Mouse (Mus musculus) intestine, embryonic 15.5 days (tissue): ENCODE measurements around the gene 9030612E09Rik. TPM values are rescaled to one million over a fixed set of nuclear protein-coding genes. Genes with fewer than 3 reads are reported as not detected.

Experiments
- ATAC-seq: fragments of 200-750 bp; cut with Nextera tagmentation; 2 replicates; pipeline ENCODE4 v1.8.0; 2017; ENCODE audit warnings: moderate TSS enrichment, moderate library complexity
- H3K27ac ChIP-seq: fragments of 300-500 bp; sonication (generic); 2 replicates; pipeline ENCODE4 v1.5.1; 2015; ENCODE audit warnings: mild to moderate bottlenecking, inconsistent platforms
- H3K27me3 ChIP-seq: fragments of 300-500 bp; sonication (generic); replicated peaks from 2 replicates; pipeline ENCODE4 v1.6.1; 2015; ENCODE audit warnings: inconsistent platforms
- H3K36me3 ChIP-seq: fragments of 300-500 bp; sonication (generic); 2 replicates; pipeline ENCODE4 v1.6.1; 2015; ENCODE audit warnings: inconsistent platforms
- H3K4me1 ChIP-seq: fragments of 300-500 bp; sonication (generic); replicated peaks from 2 replicates; pipeline ENCODE4 v1.6.1; 2015; ENCODE audit warnings: inconsistent platforms
- H3K4me2 ChIP-seq: fragments of 300-500 bp; sonication (generic); replicated peaks from 2 replicates; pipeline ENCODE4 v1.6.1; 2015; ENCODE audit warnings: mild to moderate bottlenecking, inconsistent platforms
- H3K4me3 ChIP-seq: fragments of 300-500 bp; sonication (generic); replicated peaks from 2 replicates; pipeline ENCODE4 v1.5.1; 2015; ENCODE audit warnings: inconsistent platforms
- H3K9ac ChIP-seq: fragments of 300-500 bp; sonication (generic); 2 replicates; pipeline ENCODE4 v1.6.1; 2015; ENCODE audit warnings: inconsistent platforms
- H3K9me3 ChIP-seq: fragments of 300-500 bp; sonication (generic); 2 replicates; pipeline ENCODE4 v1.6.1; 2016; ENCODE audit warnings: inconsistent platforms
- WGBS: fragments of 180-500 bp; shearing (Covaris S2); methylation state at CpG from one replicate; pipeline ENCODE4 v1.1.7; 2015; 5-methylcytosine and 5-hydroxymethylcytosine counted together
- polyA plus RNA-seq: library from polyadenylated mRNA; unstranded; fragments of >200 nt; fragmentation: Nextera tagmentation; extraction: Ambion mirVana; gene quantifications from 2 replicates; pipeline ENCODE4 v1.2.1, GENCODE M21; 2015

The 9030612E09Rik gene
- polyA plus RNA-seq, result 0.29 and 0.48 TPM in 2 replicates

- Histone ChIP-seq H3K27ac (peak within 1 kb of the TSS; percentile 65), H3K9me3 (no peaks in the 10 kb centered on the region), H3K9ac (peak within 1 kb of the TSS; percentile 62), H3K4me3 (peak within 1 kb of the TSS; percentile 72), H3K27me3 (peaks cover 33% of the 10 kb centered on the region), H3K4me2 (peak within 1 kb of the TSS; percentile 95), H3K36me3 (no peaks in the 10 kb centered on the region), H3K4me1 (0 out of 2 replicates have a peak, but pooled peaks cover 15% of the 10 kb centered on the region)
- under 1% methylated on average over 87 of the region's 91 CpGs for WGBS
- ATAC-seq, result peak; percentile 85
Observed at GRCm38 (mm10) chr10:43174326-43175155, at the start of gene 9030612E09Rik, which contains the start of gene Sobp. TSS of gene 9030612E09Rik (plus strand) at chr10:43174704. TSS of gene Sobp (minus strand) at chr10:43174530.

GRCm38 (mm10) chr10:43128750-43129149 is 45.8 kb upstream of the 9030612E09Rik start:
- H3K27ac ChIP-seq, result no peak overlapping the region
- H3K4me2 ChIP-seq, result no peak overlapping the region
- no peaks in the 10 kb centered on the region for H3K27me3 ChIP-seq
- no peak overlapping the region for H3K9ac ChIP-seq
- no peaks in the 10 kb centered on the region for H3K36me3 ChIP-seq
- H3K9me3 ChIP-seq, result no peaks in the 10 kb centered on the region
- no peak overlapping the region for H3K4me3 ChIP-seq
- WGBS, result 60% methylated on average over 3 of the region's 3 CpGs
- H3K4me1 ChIP-seq, result no peaks in the 10 kb centered on the region
- ATAC-seq, result no peak

- WGBS, result 85% methylated on average over 11 of the region's 11 CpGs
- no peaks in the 10 kb centered on the region for H3K27me3 ChIP-seq
Observed at GRCm38 (mm10) chr10:43134027-43134426, 40.5 kb upstream of the 9030612E09Rik start.

DNA sequence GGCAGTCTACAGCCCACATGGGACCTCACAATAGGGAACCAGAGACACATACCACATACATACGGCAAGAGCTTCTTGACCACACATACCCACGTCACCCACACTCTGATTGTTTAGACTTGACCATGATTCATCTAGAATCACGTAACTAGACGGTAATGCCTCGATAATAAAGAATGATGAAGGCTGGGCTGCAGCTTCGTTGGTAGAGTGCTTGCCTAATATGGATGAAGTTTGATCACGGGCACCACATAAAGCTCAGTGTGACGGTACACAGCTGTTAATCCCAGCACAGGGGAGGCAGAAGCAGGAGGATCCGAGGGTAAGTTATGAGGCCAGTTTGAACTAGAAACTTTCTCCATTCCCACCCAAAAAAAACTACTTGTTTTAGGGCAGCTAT is 31.3 kb upstream of the 9030612E09Rik start:
- Histone ChIP-seq H3K27me3 (no peaks in the 10 kb centered on the region), H3K4me1 (no peaks in the 10 kb centered on the region), H3K27ac (no peak overlapping the region), H3K9ac (no peak overlapping the region), H3K9me3 (no peaks in the 10 kb centered on the region), H3K4me3 (no peak overlapping the region), H3K4me2 (no peak overlapping the region), H3K36me3 (no peaks in the 10 kb centered on the region)
- no peak for ATAC-seq
- 80% methylated on average over 9 of the region's 9 CpGs for WGBS

More at GRCm38 (mm10) chr10:43134027-43134426, 40.5 kb upstream of the 9030612E09Rik start:
- H3K9me3 ChIP-seq, result no peaks in the 10 kb centered on the region
- ATAC-seq, result no peak
- no peaks in the 10 kb centered on the region for H3K36me3 ChIP-seq
- H3K9ac ChIP-seq, result no peak overlapping the region
- H3K4me2 ChIP-seq, result no peak overlapping the region
- H3K4me3 ChIP-seq, result no peak overlapping the region
- no peaks in the 10 kb centered on the region for H3K4me1 ChIP-seq
- no peak overlapping the region for H3K27ac ChIP-seq

- no peak overlapping the region for H3K9ac ChIP-seq
- no peak for ATAC-seq
- no peak overlapping the region for H3K4me2 ChIP-seq
- no peaks in the 10 kb centered on the region for H3K4me1 ChIP-seq
- H3K27ac ChIP-seq, result no peak overlapping the region
- no peak overlapping the region for H3K4me3 ChIP-seq
- no peaks in the 10 kb centered on the region for H3K27me3 ChIP-seq
- H3K36me3 ChIP-seq, result no peaks in the 10 kb centered on the region
- no peaks in the 10 kb centered on the region for H3K9me3 ChIP-seq
- 84% methylated on average over 11 of the region's 11 CpGs for WGBS
Observed at GRCm38 (mm10) chr10:43148456-43148855, 26.0 kb upstream of the 9030612E09Rik start.

GRCm38 (mm10) chr10:43152643-43153042 is 21.9 kb upstream of the 9030612E09Rik start:
- 77% methylated on average over 8 of the region's 8 CpGs for WGBS
- Histone ChIP-seq H3K4me1 (peaks cover 7% of the 10 kb centered on the region; the same call in 1 of the 2 replicates), H3K9ac (no peak overlapping the region), H3K4me3 (no peak overlapping the region), H3K27me3 (no peaks in the 10 kb centered on the region), H3K27ac (no peak overlapping the region), H3K4me2 (no peak overlapping the region), H3K36me3 (no peaks in the 10 kb centered on the region), H3K9me3 (no peaks in the 10 kb centered on the region)
- ATAC-seq, result no peak

GRCm38 (mm10) chr10:43155046-43155560 is 19.4 kb upstream of the 9030612E09Rik start:
- Histone ChIP-seq H3K27ac (no peak overlapping the region), H3K9me3 (no peaks in the 10 kb centered on the region), H3K36me3 (no peaks in the 10 kb centered on the region), H3K9ac (no peak overlapping the region), H3K4me3 (no peak overlapping the region), H3K27me3 (no peaks in the 10 kb centered on the region), H3K4me1 (peaks cover 7% of the 10 kb centered on the region; the same call in 1 of the 2 replicates), H3K4me2 (peak overlapping the region; percentile 39)
- WGBS, result 17% methylated on average over 12 of the region's 12 CpGs
- ATAC-seq, result peak; percentile 79

DNA sequence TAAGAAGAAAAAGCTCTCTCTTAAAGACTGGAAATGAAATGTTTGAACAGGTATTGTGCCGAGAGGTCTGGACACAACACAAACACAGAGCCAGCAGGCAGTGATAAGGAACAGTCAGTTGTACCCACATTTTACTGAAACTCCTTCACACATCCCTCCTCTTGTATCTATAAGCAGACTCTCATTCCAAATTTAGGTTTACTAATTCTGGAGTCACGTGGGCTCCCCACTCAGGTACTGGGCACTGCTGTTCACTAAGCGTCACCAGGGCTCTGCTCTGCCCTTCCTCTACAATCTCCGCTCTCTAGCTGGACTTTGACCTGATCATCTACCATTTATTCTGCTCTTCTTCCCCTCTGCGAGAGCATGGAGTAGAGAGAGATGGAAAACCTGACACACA is 15.6 kb upstream of the 9030612E09Rik start:
- no peak for ATAC-seq
- 70% methylated on average over 5 of the region's 5 CpGs for WGBS
- no peak overlapping the region for H3K4me2 ChIP-seq
- no peak overlapping the region for H3K27ac ChIP-seq
- peaks cover 7% of the 10 kb centered on the region; the same call in 1 of the 2 replicates for H3K4me1 ChIP-seq
- H3K36me3 ChIP-seq, result no peaks in the 10 kb centered on the region
- H3K9ac ChIP-seq, result no peak overlapping the region
- H3K9me3 ChIP-seq, result no peaks in the 10 kb centered on the region
- H3K27me3 ChIP-seq, result no peaks in the 10 kb centered on the region
- no peak overlapping the region for H3K4me3 ChIP-seq

- WGBS, result 80% methylated on average over 5 of the region's 5 CpGs
- ATAC-seq, result no peak
- no peaks in the 10 kb centered on the region for H3K27me3 ChIP-seq
Observed at GRCm38 (mm10) chr10:43159333-43159732, 15.2 kb upstream of the 9030612E09Rik start.

GRCm38 (mm10) chr10:43162318-43162717 is 12.2 kb upstream of the 9030612E09Rik start:
- no peaks in the 10 kb centered on the region for H3K4me1 ChIP-seq
- no peaks in the 10 kb centered on the region for H3K36me3 ChIP-seq
- H3K9ac ChIP-seq, result no peak overlapping the region
- H3K9me3 ChIP-seq, result no peaks in the 10 kb centered on the region
- H3K4me2 ChIP-seq, result no peak overlapping the region
- no peaks in the 10 kb centered on the region for H3K27me3 ChIP-seq
- ATAC-seq, result no peak
- WGBS, result 80% methylated on average over 12 of the region's 12 CpGs
- no peak overlapping the region for H3K4me3 ChIP-seq
- no peak overlapping the region for H3K27ac ChIP-seq

More at GRCm38 (mm10) chr10:43159333-43159732, 15.2 kb upstream of the 9030612E09Rik start:
- no peak overlapping the region for H3K9ac ChIP-seq
- no peak overlapping the region for H3K27ac ChIP-seq
- no peaks in the 10 kb centered on the region for H3K36me3 ChIP-seq
- H3K4me1 ChIP-seq, result peaks cover 7% of the 10 kb centered on the region; the same call in 1 of the 2 replicates
- H3K9me3 ChIP-seq, result no peaks in the 10 kb centered on the region
- no peak overlapping the region for H3K4me2 ChIP-seq
- no peak overlapping the region for H3K4me3 ChIP-seq

- no peak overlapping the region for H3K4me3 ChIP-seq
- no peak for ATAC-seq
- no peak overlapping the region for H3K9ac ChIP-seq
- H3K27ac ChIP-seq, result no peak overlapping the region
- no peaks in the 10 kb centered on the region for H3K4me1 ChIP-seq
- H3K36me3 ChIP-seq, result no peaks in the 10 kb centered on the region
- no peaks in the 10 kb centered on the region for H3K27me3 ChIP-seq
- no peaks in the 10 kb centered on the region for H3K9me3 ChIP-seq
- H3K4me2 ChIP-seq, result no peak overlapping the region
- 99% methylated on average over 2 of the region's 2 CpGs for WGBS
Observed at GRCm38 (mm10) chr10:43164406-43164805, 10.1 kb upstream of the 9030612E09Rik start.

DNA sequence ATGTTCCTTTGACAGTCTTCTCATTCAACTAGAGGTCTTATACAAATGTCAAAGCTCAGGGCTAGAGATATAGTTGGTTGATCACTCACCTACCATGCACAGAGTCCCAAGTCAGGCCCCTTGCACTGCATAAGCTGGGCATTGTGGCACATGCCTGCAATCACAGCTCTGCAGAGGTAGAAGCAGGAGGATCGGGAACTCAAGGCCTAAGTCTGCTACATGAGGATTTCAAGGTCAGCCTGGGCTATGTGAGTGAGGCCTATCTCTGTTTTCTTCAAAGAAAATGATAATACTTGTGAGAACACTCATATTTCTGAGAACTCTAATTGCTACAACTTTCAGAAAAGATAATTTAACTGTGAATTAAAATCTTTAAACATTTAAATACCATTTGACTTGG is 8.4 kb upstream of the 9030612E09Rik start:
- Histone ChIP-seq H3K4me3 (no peak overlapping the region), H3K9me3 (no peaks in the 10 kb centered on the region), H3K36me3 (no peaks in the 10 kb centered on the region), H3K9ac (no peak overlapping the region), H3K27me3 (no peaks in the 10 kb centered on the region), H3K4me2 (no peak overlapping the region), H3K4me1 (0 out of 2 replicates have a peak, but pooled peaks cover 2% of the 10 kb centered on the region), H3K27ac (no peak overlapping the region)
- 88% methylated on average over 1 of the region's 1 CpGs for WGBS
- no peak for ATAC-seq
